Mouse (Mus musculus): ENCODE measurements around the gene Zfp592. TPM values are rescaled to one million over a fixed set of nuclear protein-coding genes. Genes with fewer than 3 reads are reported as not detected.

The Zfp592 gene
- polyA plus RNA-seq, 1 experiment from 2014 or later: 4.2 TPM

DNA sequence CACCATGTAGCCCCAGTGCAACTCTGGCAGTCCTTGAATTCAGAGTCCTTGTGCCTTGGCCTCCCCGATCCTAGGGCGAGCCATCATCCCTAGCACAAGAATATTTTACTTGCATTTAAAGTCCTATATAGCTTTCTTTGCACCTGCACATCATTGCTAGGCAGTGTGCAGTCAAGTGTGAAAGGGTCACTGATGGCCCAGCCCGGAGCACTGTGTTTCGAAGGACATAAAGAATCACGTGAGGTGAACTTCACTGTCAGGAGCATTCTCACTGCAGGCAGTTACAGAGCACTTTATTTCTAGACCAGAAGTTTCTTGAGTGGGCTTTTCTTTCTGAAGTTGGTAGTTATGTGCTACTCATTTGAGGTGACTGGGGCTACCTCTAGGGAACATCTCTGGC is 8.4 kb downstream of the Zfp592 start:
- no peak for TF ChIP-seq CTCF (IDR thresholded peaks at IDR 0.05; ENCODE audit: low read depth)
- Histone ChIP-seq H3K36me3 (ENCODE audit: control insufficient read depth, insufficient read depth) (no peaks in the 10 kb centered on the region), H3K4me2 (replicated peaks; ENCODE audit: low read depth) (no peak overlapping the region), H3K4me3 (ENCODE audit: low read depth, low read length) (no peak overlapping the region), H3K27me3 (replicated peaks; ENCODE audit: control insufficient read depth, insufficient read depth, low read length) (no peaks in the 10 kb centered on the region), H3K27ac (ENCODE audit: low read depth, low read length) (no peak overlapping the region), H3K9me3 (ENCODE audit: control insufficient read depth) (no peaks in the 10 kb centered on the region), H3K9ac (ENCODE audit: low read depth, low read length) (no peak overlapping the region), H3K4me1 (replicated peaks; ENCODE audit: control insufficient read depth, insufficient read depth, low read length) (0 out of 2 replicates have a peak, but pooled peaks cover 4% of the 10 kb centered on the region)
- WGBS: 82% methylated on average over 5 of the region's 5 CpGs
- no peak for ATAC-seq

DNA sequence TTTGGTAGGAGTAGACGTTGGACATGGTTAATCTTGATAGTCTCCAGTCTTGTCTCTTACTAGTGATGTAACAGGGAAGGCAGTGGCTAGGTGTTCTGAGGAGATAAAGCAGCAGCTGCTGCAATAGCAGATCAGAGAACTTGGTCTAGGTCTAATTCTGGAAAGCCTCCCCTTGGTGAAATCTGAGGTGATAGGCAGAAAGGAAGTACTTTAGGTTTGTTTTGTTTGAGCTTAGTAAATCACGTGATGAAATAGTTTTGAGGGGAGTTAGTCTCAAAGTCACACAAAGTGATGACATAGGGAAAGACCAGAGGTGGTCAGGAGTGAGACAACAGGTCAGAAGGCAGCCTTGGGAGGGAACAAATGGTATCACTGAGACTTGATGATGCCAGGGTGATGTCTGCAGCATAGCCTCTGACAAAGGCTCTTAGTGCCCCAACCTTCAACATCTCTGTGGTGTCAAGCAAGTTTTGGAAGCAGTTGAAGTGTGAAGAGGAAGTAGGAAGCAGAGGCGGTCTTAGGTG is 11.1 kb downstream of the Zfp592 start:
- no peak overlapping the region for H3K4me2 ChIP-seq (replicated peaks; ENCODE audit: low read depth)
- no peak overlapping the region for H3K9ac ChIP-seq (ENCODE audit: low read depth, low read length)
- WGBS: 52% methylated on average over 3 of the region's 3 CpGs
- TF ChIP-seq CTCF (IDR thresholded peaks at IDR 0.05; ENCODE audit: low read depth): no peak
- peaks cover 6% of the 10 kb centered on the region; the same call in 1 of the 2 replicates for H3K36me3 ChIP-seq (ENCODE audit: control insufficient read depth, insufficient read depth)
- ATAC-seq: no peak
- H3K4me3 ChIP-seq (ENCODE audit: low read depth, low read length): no peak overlapping the region
- H3K4me1 ChIP-seq (replicated peaks; ENCODE audit: control insufficient read depth, insufficient read depth, low read length): no peaks in the 10 kb centered on the region
- no peaks in the 10 kb centered on the region for H3K9me3 ChIP-seq (ENCODE audit: control insufficient read depth)
- no peaks in the 10 kb centered on the region for H3K27me3 ChIP-seq (replicated peaks; ENCODE audit: control insufficient read depth, insufficient read depth, low read length)
- no peak overlapping the region for H3K27ac ChIP-seq (ENCODE audit: low read depth, low read length)

GRCm38 (mm10) chr7:81005969-81006368 is 12.5 kb downstream of the Zfp592 start:
- no peak for ATAC-seq

GRCm38 (mm10) chr7:81008285-81008684 is 14.8 kb downstream of the Zfp592 start:
- 60% methylated on average over 3 of the region's 3 CpGs for WGBS
- Histone ChIP-seq H3K27me3 (replicated peaks; ENCODE audit: control insufficient read depth, insufficient read depth, low read length) (no peaks in the 10 kb centered on the region), H3K27ac (ENCODE audit: low read depth, low read length) (no peak overlapping the region), H3K4me3 (ENCODE audit: low read depth, low read length) (no peak overlapping the region), H3K9ac (ENCODE audit: low read depth, low read length) (no peak overlapping the region), H3K9me3 (ENCODE audit: control insufficient read depth) (no peaks in the 10 kb centered on the region), H3K4me2 (replicated peaks; ENCODE audit: low read depth) (no peak overlapping the region), H3K4me1 (replicated peaks; ENCODE audit: control insufficient read depth, insufficient read depth, low read length) (no peaks in the 10 kb centered on the region), H3K36me3 (ENCODE audit: control insufficient read depth, insufficient read depth) (peaks cover 16% of the 10 kb centered on the region)
- no peak for TF ChIP-seq CTCF (IDR thresholded peaks at IDR 0.05; ENCODE audit: low read depth)
- no peak for ATAC-seq

More at GRCm38 (mm10) chr7:81005969-81006368, 12.5 kb downstream of the Zfp592 start:
- Histone ChIP-seq H3K36me3 (ENCODE audit: control insufficient read depth, insufficient read depth) (peaks cover 11% of the 10 kb centered on the region; the same call in 1 of the 2 replicates), H3K27me3 (replicated peaks; ENCODE audit: control insufficient read depth, insufficient read depth, low read length) (no peaks in the 10 kb centered on the region), H3K4me1 (replicated peaks; ENCODE audit: control insufficient read depth, insufficient read depth, low read length) (no peaks in the 10 kb centered on the region), H3K9me3 (ENCODE audit: control insufficient read depth) (no peaks in the 10 kb centered on the region), H3K27ac (ENCODE audit: low read depth, low read length) (no peak overlapping the region), H3K4me2 (replicated peaks; ENCODE audit: low read depth) (no peak overlapping the region), H3K4me3 (ENCODE audit: low read depth, low read length) (no peak overlapping the region), H3K9ac (ENCODE audit: low read depth, low read length) (no peak overlapping the region)
- 50% methylated on average over 1 of the region's 1 CpGs for WGBS
- TF ChIP-seq CTCF (IDR thresholded peaks at IDR 0.05; ENCODE audit: low read depth): no peak

GRCm38 (mm10) chr7:81011576-81011975 is 18.1 kb downstream of the Zfp592 start:
- no peak for ATAC-seq
- 96% methylated on average over 3 of the region's 3 CpGs for WGBS
- TF ChIP-seq CTCF (IDR thresholded peaks at IDR 0.05; ENCODE audit: low read depth): no peak
- Histone ChIP-seq H3K4me1 (replicated peaks; ENCODE audit: control insufficient read depth, insufficient read depth, low read length) (no peaks in the 10 kb centered on the region), H3K27ac (ENCODE audit: low read depth, low read length) (no peak overlapping the region), H3K4me3 (ENCODE audit: low read depth, low read length) (no peak overlapping the region), H3K36me3 (ENCODE audit: control insufficient read depth, insufficient read depth) (peaks cover 16% of the 10 kb centered on the region), H3K4me2 (replicated peaks; ENCODE audit: low read depth) (no peak overlapping the region), H3K27me3 (replicated peaks; ENCODE audit: control insufficient read depth, insufficient read depth, low read length) (no peaks in the 10 kb centered on the region), H3K9me3 (ENCODE audit: control insufficient read depth) (no peaks in the 10 kb centered on the region), H3K9ac (ENCODE audit: low read depth, low read length) (no peak overlapping the region)

- 85% methylated on average over 11 of the region's 11 CpGs for WGBS
- H3K27me3 ChIP-seq (replicated peaks; ENCODE audit: control insufficient read depth, insufficient read depth, low read length): no peaks in the 10 kb centered on the region
- no peak for ATAC-seq
Measured at GRCm38 (mm10) chr7:81020307-81020706, 26.8 kb downstream of the Zfp592 start.

DNA sequence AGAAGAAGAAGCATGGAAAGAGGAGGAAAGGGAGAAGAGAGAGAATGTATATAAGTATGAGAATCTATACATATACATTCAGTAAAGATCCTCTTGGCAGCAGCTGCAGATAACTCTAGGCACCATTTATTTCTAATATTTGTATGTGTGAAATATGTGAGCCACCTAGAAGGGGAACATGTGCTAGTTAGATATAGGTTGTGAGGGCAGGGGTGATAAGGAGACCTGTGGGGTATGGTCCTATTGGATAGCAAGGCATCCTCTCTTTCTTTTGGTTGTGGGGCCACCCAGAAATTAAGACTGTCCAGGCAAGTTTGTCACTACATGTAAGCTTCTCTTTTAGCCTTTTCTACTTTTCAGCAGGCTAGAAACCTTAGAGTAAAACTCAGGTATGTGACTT is 29.2 kb downstream of the Zfp592 start:
- Histone ChIP-seq H3K27me3 (replicated peaks; ENCODE audit: control insufficient read depth, insufficient read depth, low read length) (no peaks in the 10 kb centered on the region), H3K9ac (ENCODE audit: low read depth, low read length) (no peak overlapping the region), H3K4me2 (replicated peaks; ENCODE audit: low read depth) (no peak overlapping the region), H3K4me1 (replicated peaks; ENCODE audit: control insufficient read depth, insufficient read depth, low read length) (no peaks in the 10 kb centered on the region), H3K4me3 (ENCODE audit: low read depth, low read length) (no peak overlapping the region), H3K9me3 (ENCODE audit: control insufficient read depth) (no peaks in the 10 kb centered on the region), H3K36me3 (ENCODE audit: control insufficient read depth, insufficient read depth) (peaks cover 40% of the 10 kb centered on the region), H3K27ac (ENCODE audit: low read depth, low read length) (no peak overlapping the region)
- no peak for TF ChIP-seq CTCF (IDR thresholded peaks at IDR 0.05; ENCODE audit: low read depth)
- no peak for ATAC-seq

More at GRCm38 (mm10) chr7:81020307-81020706, 26.8 kb downstream of the Zfp592 start:
- Histone ChIP-seq H3K9ac (ENCODE audit: low read depth, low read length) (no peak overlapping the region), H3K36me3 (ENCODE audit: control insufficient read depth, insufficient read depth) (peaks cover 33% of the 10 kb centered on the region), H3K4me2 (replicated peaks; ENCODE audit: low read depth) (no peak overlapping the region), H3K9me3 (ENCODE audit: control insufficient read depth) (no peaks in the 10 kb centered on the region), H3K27ac (ENCODE audit: low read depth, low read length) (no peak overlapping the region), H3K4me3 (ENCODE audit: low read depth, low read length) (no peak overlapping the region), H3K4me1 (replicated peaks; ENCODE audit: control insufficient read depth, insufficient read depth, low read length) (no peaks in the 10 kb centered on the region)
- no peak for TF ChIP-seq CTCF (IDR thresholded peaks at IDR 0.05; ENCODE audit: low read depth)

Measured in intestine, postnatal 0 days (tissue).